Mouse (Mus musculus) liver, adult 2 months (tissue): ENCODE measurements at regions not wholly inside any gene's neighbourhood (a gene's known extent, or its start where the extent isn't known, plus 50 kb on each side); places are given as distances from the start of the nearest gene placed in this dataset.

Experiments
- CTCF ChIP-seq: fragments of 200-500 bp; IDR thresholded peaks from 2 replicates; pipeline ENCODE4 v1.5.1; 2011; ENCODE audit warnings: low read depth, low read length, control low read depth
- POLR2A ChIP-seq: fragments of 200-500 bp; IDR thresholded peaks from 2 replicates; pipeline ENCODE4 v1.6.1; 2011; ENCODE audit warnings: low read length, control low read depth; ENCODE audit not compliant: insufficient read depth; ENCODE audit errors: extremely low read depth

DNA sequence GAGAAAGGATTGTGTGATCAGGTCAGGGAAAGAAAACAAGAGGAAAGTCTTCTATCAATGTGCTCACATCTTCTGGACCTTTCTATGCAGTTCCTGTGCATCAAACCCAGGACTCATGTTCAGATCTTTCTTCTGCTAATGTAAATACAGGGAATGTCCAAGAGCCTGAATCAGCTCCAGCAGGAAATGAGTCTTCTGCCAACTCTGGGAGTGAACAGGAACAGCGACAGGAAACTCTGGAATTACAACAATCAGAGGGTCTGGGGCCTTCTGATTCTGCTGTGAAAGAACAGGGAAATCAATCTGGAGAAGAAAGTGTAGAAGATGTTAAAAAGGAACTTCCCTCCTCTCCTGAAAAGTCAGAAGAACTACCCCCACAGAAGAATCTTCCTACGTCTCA is 151.9 kb downstream of the Kap start:
- TF ChIP-seq CTCF: no peak
- no peak for TF ChIP-seq POLR2A
